Mouse (Mus musculus) spleen, adult 2 months (tissue): ENCODE results near the gene Eral1.

Experiments used
- CTCF ChIP-seq: fragments of 200-500 bp; IDR thresholded peaks from 2 replicates; pipeline ENCODE4 v1.5.1; 2011; ENCODE audit warnings: mild to moderate bottlenecking, inconsistent platforms; ENCODE audit not compliant: insufficient read depth, insufficient read length, insufficient replicate concordance; ENCODE audit errors: extremely low read depth
- POLR2A ChIP-seq: fragments of 200-500 bp; IDR thresholded peaks from 2 replicates; pipeline ENCODE4 v1.6.1; 2011; ENCODE audit warnings: low read depth, low read length, inconsistent platforms

GRCm38 (mm10) chr11:78102142-78102541 lies 22.0 kb upstream of the Eral1 start:
- TF ChIP-seq CTCF (no peak), POLR2A (no peak)
